Mouse (Mus musculus): ENCODE measurements at regions not wholly inside any gene's neighbourhood (a gene's known extent, or its start where the extent isn't known, plus 50 kb on each side); places are given as distances from the start of the nearest gene placed in this dataset.

- DNase-seq = no peak
These were observed 497.2 kb upstream of the Pdzrn3 start for GRCm38 (mm10) chr6:101874894-101875293.

DNA sequence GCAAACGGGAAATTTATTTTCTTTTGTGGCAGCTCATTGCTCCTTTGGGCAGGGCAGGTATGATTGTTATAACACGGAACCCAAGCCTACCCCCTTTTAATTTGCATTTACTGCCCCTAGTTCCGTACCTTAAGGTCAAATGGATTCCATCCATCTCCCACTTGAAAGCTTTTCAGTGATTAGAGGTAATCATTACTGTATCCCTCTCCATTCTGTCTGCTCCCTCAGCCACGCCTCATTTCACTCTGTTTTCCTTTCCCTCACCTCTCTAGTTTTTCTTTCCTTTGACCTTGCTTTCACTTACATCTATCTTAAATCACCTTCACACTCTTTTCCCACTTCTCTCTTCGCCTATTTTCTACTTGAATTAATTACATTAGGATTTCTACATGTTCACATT is 481.2 kb upstream of the Pdzrn3 start:
- DNase-seq = no peak

DNA sequence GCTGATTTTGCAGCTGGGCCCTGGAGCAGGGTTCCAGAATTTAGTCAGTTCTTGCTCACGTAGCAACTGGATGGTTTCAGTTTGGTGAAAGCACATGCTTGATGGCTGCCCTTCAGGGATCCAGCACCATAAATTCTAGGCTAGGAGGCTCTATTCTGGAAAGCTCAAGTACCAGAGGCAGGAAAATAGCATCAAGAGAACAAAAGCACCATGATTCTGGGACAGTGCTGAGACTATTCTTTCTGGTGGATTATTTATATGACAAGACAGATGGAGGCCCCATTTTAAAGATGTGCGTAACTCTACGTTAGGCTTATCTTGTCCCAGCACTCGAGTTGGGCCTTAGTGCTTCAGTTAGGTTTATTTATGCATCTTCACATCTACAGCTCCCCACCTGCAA is 463.0 kb upstream of the Pdzrn3 start:
- DNase-seq = no peak

- no peak for DNase-seq
These were observed 459.9 kb upstream of the Pdzrn3 start for GRCm38 (mm10) chr6:101837563-101837962.

GRCm38 (mm10) chr6:101793986-101794385 is 416.3 kb upstream of the Pdzrn3 start:
- no peak for DNase-seq

- DNase-seq = no peak
These were observed 400.2 kb upstream of the Pdzrn3 start for GRCm38 (mm10) chr6:101777864-101778263.

GRCm38 (mm10) chr6:101773151-101773550 is 395.5 kb upstream of the Pdzrn3 start:
- no peak for DNase-seq

DNA sequence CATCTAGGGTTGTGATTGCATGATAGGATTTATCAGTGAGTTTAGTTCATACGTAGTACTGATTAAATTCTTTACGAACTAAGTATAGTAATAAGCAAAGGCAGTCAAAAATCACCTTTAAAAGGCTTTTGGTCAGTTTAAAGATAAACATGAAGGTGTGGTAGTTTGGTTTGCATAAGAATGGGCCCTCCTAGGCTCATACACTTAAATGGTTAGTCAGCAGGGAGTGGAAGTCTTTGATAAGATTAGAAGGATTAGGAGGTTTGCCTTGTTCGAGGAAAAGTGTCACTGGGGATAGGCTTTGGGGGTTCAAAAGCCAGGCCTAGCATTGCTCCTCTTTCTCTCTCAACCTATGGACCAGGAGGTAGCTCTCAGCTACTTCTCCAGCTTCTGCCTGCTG is 357.4 kb upstream of the Pdzrn3 start:
- no peak for DNase-seq

- DNase-seq = no peak
These were observed 342.8 kb upstream of the Pdzrn3 start for GRCm38 (mm10) chr6:101720513-101720912.

DNA sequence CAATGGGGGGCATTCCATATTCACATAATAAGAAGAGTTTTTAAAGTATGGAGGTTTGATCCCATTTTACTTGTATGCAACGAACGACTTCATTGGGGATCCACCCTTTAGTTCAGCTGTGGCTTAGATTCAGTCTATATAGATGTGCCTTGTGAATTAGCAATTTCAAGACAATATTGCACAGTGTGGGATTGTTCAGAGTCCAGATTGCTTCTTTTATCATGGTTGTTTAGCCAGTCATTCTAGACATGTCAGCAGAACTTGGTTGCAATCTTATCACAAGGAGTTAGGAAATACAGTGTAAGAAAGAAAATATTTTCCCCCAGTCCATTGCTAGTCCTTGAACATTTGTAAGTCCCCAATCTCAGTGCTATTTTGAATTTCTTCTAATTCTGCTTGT is 312.0 kb upstream of the Pdzrn3 start:
- DNase-seq = no peak

DNA sequence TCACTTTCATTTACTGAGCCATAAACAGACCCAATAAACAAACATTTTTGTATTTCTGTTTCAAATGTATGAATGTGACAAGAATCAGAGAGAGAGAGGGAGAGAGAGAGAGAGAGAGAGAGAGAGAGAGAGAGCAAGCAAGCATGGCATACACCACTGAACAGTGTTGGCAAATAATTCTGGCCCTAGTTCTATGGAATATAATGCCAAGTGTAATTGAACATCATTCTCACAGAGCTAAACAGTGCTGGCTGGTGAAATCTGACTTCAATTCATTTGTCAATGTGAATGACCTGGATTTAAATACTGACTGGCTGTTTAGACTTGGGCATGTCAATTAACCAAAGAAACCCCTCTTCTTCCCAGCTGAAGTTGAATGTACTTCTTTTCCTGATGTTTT is 308.9 kb upstream of the Pdzrn3 start:
- no peak for DNase-seq

DNA sequence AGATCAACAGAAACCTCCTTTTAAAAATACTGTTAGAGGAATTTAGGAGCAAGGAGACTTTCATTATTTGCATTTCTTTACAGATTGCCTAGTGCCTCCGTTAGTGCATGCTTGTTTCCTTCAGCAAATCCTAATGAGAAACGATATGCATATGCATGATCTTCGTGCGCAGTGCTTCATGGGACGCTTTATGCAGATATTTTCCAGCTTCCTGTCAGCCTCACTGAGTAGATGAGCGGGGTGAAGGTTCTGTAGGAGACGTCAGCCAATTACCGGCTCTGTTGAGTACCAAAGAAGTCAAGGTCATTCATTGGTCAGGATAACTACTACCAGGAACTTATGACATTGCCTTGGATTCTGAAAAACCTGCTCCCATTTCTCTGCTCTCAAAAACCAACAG is 308.0 kb upstream of the Pdzrn3 start:
- DNase-seq = no peak

GRCm38 (mm10) chr6:101684390-101684789 is 306.7 kb upstream of the Pdzrn3 start:
- DNase-seq = no peak

- no peak for DNase-seq
These were observed 297.1 kb upstream of the Pdzrn3 start for GRCm38 (mm10) chr6:101674846-101675245.

DNA sequence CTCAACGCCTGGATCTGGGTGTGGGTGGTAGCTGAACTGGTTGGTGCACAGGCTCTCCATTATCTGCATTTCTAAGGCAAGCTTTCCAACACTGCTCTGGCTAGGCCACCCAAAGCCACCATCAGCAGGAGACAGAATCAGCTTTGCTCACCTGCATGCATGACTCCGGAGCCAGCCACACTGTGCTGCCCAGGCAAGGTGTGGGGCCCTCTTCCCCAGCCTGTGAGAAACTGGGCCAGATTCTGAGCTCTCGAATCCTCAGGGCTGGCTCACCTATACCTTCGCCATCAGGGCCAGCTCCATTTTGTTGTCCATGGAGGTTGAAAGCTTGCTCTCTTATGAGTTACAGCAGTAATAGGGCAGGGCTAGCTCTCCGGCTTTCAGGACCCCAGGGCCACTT is 293.1 kb upstream of the Pdzrn3 start:
- DNase-seq = no peak

GRCm38 (mm10) chr6:101669118-101669845 is 291.6 kb upstream of the Pdzrn3 start:
- no peak for DNase-seq

- DNase-seq = no peak
These were observed 276.7 kb upstream of the Pdzrn3 start for GRCm38 (mm10) chr6:101654351-101654750.

- peak; percentile 13 for DNase-seq
These were observed 272.7 kb upstream of the Pdzrn3 start for GRCm38 (mm10) chr6:101650348-101650747.

DNA sequence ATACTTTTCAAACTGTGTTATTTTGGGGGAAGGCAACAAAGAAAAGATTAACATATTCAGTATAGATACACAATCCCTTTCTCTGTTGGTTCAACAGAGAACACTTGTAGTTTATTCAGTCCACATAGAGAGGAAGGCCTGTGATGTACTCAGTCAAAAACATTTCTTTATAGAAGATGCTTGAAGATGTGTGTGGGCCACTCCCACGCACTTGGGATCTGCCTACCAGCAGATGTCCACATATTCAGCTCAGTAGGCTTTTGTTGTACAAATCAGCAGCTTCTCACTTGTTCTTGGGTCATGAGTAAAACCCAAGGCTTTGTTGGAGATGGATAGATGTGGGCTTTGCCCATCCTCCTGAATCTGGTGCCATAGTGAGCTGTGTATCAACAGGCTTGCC is 239.6 kb upstream of the Pdzrn3 start:
- no peak for DNase-seq

DNA sequence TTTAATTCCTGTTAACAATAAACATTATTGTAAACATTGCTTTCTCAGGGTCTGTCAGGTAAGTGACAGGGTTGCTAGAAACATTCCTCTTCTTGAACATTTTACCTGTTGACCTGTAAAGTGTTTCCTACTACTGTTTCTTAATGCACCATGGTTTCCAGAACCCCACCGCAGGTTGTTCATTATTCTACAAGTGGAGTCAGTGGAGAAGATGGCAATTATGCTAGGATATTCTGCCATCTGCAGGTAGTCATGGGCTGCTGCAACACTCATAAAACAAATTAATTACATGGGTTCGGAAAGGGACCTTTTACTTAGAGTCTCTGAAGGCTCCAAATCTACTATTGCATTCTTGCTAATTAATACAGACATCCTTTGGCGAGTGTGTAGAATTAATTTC is 239.1 kb upstream of the Pdzrn3 start:
- DNase-seq = no peak

DNA sequence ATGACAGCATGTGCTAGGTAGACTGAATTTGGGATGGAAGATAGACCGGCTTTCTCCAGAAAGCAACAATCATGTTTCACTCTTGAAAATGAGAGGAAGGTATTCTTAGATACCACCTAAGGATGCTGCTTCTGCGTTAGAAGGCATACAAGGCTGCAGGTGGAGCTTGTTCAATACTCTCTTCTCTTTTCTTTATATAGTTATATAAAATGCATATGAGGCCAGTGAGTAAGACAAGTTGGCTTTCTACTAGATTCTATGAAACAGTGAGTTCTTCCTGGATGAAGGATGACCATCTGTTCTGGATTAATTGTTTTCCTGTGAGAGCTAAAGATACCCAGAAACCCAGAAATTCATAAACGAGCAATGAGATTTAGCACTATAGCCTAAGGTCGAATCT is 231.3 kb upstream of the Pdzrn3 start:
- no peak for DNase-seq

DNA sequence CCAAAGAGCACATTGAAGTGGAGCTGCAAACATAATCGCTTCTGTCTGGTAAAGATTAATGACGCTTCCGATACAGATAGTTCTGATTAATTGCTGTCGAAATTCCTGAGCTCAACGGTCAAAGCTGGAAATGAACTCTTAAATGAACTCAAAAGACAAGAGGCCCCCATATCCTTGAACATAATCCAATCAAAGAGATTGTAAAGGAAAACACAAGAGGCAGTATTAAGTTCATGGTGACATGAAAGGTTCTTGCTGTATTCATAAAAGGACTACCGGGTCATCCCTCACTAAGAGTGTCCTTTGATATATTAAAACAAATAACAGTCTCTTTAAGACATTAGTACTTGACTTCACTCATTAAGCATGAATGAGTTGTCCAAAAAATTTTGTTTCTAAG is 225.4 kb upstream of the Pdzrn3 start:
- DNase-seq = no peak

- no peak for DNase-seq
These were observed 219.3 kb upstream of the Pdzrn3 start for GRCm38 (mm10) chr6:101596995-101597394.

DNA sequence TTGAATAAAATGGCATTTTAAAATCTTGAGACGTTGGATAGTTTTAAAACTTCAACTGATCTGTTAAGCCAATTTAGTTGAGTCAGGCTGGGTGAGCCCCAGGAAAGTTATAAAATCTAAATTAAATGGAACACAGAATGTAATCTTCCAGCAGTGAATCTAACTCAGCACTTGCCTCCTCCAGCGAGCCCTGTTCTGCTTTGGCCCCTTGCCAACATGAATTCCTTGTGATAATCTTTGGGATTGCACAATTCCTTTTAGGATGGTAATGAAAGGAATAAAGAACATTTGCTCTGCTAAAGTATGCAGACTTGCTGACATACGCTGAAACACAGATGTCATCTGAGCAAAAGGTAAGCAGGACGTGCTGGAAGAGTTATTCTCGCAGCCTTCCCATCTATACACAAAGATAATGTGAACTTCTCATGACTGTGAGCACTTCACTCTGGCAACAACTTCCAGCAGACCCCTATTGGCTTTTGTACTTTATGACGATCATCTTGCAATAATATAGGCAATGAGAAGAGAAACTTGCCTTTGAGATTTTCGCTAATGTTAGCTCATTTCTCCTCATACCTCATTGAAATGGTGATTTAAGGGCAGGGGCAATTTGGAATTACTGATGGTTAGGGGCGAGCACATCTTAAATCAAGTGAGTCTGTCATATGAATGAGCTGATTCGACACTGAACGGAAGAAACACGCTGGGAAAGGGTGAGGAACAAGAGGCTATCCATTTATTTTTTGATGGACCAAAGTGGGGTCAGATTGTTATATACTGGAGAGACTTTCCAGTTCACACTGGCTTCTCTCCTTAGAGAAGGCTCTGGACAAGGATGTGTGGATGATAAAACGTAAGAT is 216.3 kb upstream of the Pdzrn3 start:
- DNase-seq = no peak
